Mouse (Mus musculus): ENCODE measurements at regions not wholly inside any gene's neighbourhood (a gene's known extent, or its start where the extent isn't known, plus 50 kb on each side); places are given as distances from the start of the nearest gene placed in this dataset.

GRCm38 (mm10) chr1:165086131-165086530, 74.4 kb downstream of the Tbx19 start:
- DNase-seq, result no peak

GRCm38 (mm10) chr1:165084753-165085152, 75.8 kb downstream of the Tbx19 start:
- no peak for DNase-seq

GRCm38 (mm10) chr1:165084179-165084578, 76.4 kb downstream of the Tbx19 start:
- DNase-seq, result peak; percentile 42 to 43

- no peak for DNase-seq
These were observed 80.2 kb downstream of the Tbx19 start for GRCm38 (mm10) chr1:165080351-165080750.

GRCm38 (mm10) chr1:165077313-165077712, 83.3 kb downstream of the Tbx19 start:
- no peak for DNase-seq

- DNase-seq, result peak; percentile 78 to 80
These were observed 85.1 kb downstream of the Tbx19 start for GRCm38 (mm10) chr1:165075301-165076082.

GRCm38 (mm10) chr1:165071831-165072491, 88.6 kb downstream of the Tbx19 start:
- DNase-seq, result no peak

- DNase-seq, result no peak
These were observed 95.6 kb downstream of the Tbx19 start for GRCm38 (mm10) chr1:165064981-165065380.

- no peak for DNase-seq
These were observed 97.6 kb downstream of the Tbx19 start for GRCm38 (mm10) chr1:165062813-165063492.

- DNase-seq, result no peak
These were observed 99.2 kb downstream of the Tbx19 start for GRCm38 (mm10) chr1:165061420-165061819.

- no peak for DNase-seq
These were observed 106.3 kb downstream of the Tbx19 start for GRCm38 (mm10) chr1:165054245-165054644.

GRCm38 (mm10) chr1:165051294-165051693, 109.3 kb downstream of the Tbx19 start:
- no peak for DNase-seq

- DNase-seq, result no peak
These were observed 110.4 kb downstream of the Tbx19 start for GRCm38 (mm10) chr1:165050176-165050575.

GRCm38 (mm10) chr1:165046637-165047036, 111.3 kb upstream of the Xcl1 start:
- DNase-seq, result peak in 1 of 2 experiments; percentile 26

GRCm38 (mm10) chr1:165046056-165046455, 110.7 kb upstream of the Xcl1 start:
- no peak for DNase-seq

- DNase-seq, result no peak
These were observed 108.0 kb upstream of the Xcl1 start for GRCm38 (mm10) chr1:165043361-165043760.

- peak in 1 of 2 experiments; percentile 54 for DNase-seq
These were observed 106.8 kb upstream of the Xcl1 start for GRCm38 (mm10) chr1:165042105-165042504.

GRCm38 (mm10) chr1:165036631-165037030, 101.3 kb upstream of the Xcl1 start:
- DNase-seq, result no peak

- DNase-seq, result peak in 1 of 2 experiments; percentile 55
These were observed 100.3 kb upstream of the Xcl1 start for GRCm38 (mm10) chr1:165035618-165036017.

GRCm38 (mm10) chr1:165020960-165021563, 85.7 kb upstream of the Xcl1 start:
- no peak for DNase-seq

- no peak for DNase-seq
These were observed 83.5 kb upstream of the Xcl1 start for GRCm38 (mm10) chr1:165018692-165019309.

- DNase-seq, result no peak
These were observed 82.9 kb upstream of the Xcl1 start for GRCm38 (mm10) chr1:165018236-165018635.

Data from layer of hippocampus, postnatal 36 days (tissue).